Mouse (Mus musculus) megakaryocyte progenitor cell, adult 5-6 weeks (primary cell): Measurements from ENCODE around the gene Cfap300. TPM values are rescaled to one million over a fixed set of nuclear protein-coding genes. Genes with fewer than 3 reads are reported as not detected.

ENCODE experiments used
- ATAC-seq: replicated peaks from 2 replicates; pipeline ENCODE4 v1.8.0; 2016; ENCODE audit warnings: mild to moderate bottlenecking, moderate TSS enrichment, inconsistent platforms; ENCODE audit not compliant: poor library complexity
- total RNA-seq, 2 experiments: library from RNA; stranded (forward) in 1 of 2; stranded (reverse) in 1 of 2; fragments of 157-497, 149-512 nt in 1 of 2; fragments of 200-1000 nt in 1 of 2; gene quantifications; 2 replicates each; pipeline versions ENCODE4 v1.2.3 to v1.2.4; 2015 to 2017

Gene Cfap300
- total RNA-seq, 2 experiments from 2014 or later: 0.25 to 0.62 TPM

DNA sequence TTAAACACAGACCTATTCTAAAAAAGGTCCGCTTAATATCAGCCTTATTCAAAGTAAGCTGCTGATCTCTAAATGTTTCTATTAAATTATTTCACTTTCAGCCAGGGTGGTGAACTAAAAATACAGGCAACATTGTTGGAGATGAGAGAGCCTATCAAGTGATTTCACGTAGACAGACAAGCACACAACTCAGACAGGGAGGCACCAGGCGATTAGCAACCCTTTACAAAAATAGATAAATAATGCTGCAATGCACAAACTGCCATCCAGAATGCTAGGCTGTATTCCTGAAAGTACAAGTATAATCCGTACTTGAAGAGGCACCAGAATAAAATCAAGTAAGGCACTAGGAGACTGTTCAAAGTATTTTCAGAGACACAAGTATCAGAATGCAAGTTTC lies 58.3 kb downstream of the Cfap300 start:
- no peak for ATAC-seq

DNA sequence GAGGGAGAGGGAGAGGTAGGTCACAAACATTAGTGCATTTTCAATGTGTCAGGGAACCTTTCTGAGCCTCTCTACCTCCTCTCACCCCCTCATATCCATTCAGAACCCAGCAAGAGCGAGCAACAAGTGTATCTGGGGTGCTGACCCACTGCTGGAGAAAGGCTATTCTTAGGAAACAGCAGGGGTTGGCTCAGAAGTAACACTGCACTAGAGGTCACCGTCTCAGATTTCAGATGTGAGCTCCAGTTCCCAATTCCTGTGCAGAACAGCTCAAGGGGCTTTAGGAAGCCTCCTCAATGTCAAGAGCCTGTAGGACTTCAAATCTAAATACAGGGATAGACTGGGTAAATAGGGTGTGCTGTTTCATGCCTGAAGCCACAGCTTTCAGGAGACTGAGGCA lies 59.0 kb downstream of the Cfap300 start:
- no peak for ATAC-seq

DNA sequence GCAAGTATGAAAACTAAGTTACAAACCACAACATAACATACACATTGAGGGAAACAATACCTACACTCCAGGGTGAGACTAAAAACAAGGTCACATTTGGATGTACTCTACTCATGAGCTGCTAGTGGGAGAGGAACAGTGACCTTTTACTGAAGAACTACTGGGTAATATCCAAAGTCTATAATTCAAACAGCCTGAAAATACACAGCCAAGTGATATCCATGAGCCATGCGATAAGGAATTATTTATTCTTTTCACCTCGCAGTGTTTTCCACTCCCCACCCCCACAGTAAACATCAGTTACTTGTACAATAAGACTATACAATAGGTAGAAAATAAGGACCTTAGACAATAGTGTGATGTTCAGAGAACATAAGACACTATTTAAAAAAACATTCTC lies 62.5 kb downstream of the Cfap300 start:
- ATAC-seq: no peak

DNA sequence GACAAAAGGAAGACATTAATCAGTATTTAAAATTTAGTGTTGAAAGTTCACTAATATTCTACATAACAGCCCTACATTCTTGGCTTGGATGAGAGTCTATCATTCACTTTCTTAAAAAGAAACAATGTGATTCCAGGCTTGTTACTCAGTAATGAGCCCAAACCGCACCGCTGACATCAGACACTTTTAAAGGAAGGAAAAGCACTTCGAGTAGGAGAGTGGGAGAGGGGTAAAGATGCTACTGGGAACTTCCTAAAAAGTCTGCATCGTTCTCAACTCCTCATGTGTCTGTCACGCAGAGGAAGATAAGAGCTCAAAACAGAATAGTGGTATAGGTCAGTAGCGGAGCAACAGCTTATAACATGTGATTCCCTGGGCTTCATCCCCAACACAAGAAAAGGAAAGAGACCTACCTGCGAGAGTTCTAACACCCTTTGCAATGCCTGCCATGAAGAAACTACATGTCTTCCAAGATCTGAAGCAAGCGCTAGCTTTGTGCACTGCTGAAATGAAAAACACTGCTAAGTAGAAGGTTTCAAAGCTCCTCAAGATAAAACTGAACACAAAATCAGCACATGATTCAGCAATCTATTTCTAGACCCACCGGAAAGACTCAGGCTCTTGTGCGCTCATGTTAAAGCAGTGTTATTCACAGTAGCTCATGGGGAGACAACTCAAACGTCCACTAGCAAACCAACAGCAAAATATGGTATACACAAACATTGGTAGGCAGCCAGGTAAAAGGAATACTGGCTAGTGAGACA lies 63.3 kb downstream of the Cfap300 start:
- no peak for ATAC-seq

DNA sequence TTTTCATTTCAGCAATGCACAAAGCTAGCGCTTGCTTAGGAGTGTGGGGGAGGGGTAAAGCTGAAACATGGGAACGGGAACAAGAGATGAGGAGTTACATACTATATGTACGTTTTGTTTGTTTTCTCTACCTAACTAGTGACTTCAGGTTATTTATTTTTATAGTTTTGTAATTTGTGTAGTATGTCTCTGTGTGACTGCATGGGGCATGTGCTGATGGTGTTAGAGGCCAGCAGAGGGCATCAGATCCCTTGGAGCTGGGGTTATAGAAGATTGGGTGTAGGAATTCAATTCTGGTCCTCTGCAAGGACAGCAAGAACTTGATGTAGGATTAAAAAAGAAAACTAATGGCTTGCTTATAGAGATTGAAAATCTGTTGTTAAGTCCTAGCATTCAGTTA lies 64.1 kb downstream of the Cfap300 start:
- peak; percentile 72 for ATAC-seq

DNA sequence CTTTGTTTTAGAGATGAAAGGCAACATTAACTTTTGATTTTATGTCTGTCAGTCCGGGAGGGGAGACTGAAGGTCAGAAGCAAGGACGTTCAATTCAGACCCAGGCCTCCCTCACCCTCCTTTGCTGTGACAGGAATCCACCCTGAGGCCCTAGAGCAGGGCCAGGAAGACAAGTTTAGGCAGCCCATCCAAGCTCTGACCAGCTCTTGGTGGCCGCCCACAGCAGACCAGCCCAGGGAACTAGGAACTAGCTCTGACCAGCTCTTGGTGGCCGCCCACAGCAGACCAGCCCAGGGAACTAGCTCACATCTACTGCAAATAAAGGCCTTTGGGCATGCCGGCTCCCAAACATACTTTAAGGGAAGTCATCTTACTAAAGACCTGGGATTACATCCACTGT lies 65.0 kb downstream of the Cfap300 start:
- no peak for ATAC-seq

DNA sequence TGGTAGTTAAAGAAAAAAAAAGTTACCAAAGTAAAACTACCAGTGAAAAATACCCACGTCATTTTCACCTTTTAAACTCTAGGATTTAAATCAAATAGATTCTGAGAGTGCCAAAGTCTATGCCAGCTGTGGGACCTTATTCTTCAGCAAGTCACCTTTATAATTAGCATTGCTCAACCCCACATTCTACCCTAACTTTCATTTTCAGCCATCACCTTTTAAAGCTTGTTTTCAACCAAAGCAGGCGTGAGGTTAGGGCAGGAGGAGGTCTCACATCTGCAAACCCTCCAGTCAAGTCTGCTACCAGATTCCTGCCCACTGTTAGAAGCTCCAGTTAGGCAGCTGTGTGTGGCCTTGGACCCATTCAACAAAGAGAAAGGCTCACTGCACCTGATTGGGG lies 70.6 kb downstream of the Cfap300 start:
- ATAC-seq: no peak

Other genes starting within 250 kb of the Cfap300 start
- 32.7 and 36.2 TPM in 2 replicates for gene Birc2, start 205.8 kb downstream of the Cfap300 start, total RNA-seq (2015)
- 34.1 and 40.0 TPM in 2 replicates for gene Birc2, start 205.8 kb downstream of the Cfap300 start, total RNA-seq (2017)
- 34.4 and 38.0 TPM in 2 replicates for gene Birc3, start 169.6 kb downstream of the Cfap300 start, total RNA-seq (2015)
- gene Birc3, start 169.6 kb downstream of the Cfap300 start, total RNA-seq (2017): 25.5 and 31.8 TPM in 2 replicates
- gene Yap1, start 38.2 kb downstream of the Cfap300 start, total RNA-seq (2015): not detected in 2 replicates
- not detected in 2 replicates for gene Yap1, start 38.2 kb downstream of the Cfap300 start, total RNA-seq (2017)
- gene Cep126, start 91.5 kb upstream of the Cfap300 start, total RNA-seq (2015): 2.1 TPM in 2 replicates
- gene Cep126, start 91.5 kb upstream of the Cfap300 start, total RNA-seq (2017): 0.37 and 0.61 TPM in 2 replicates